10 mouse cellular contexts compared by ENCODE assay signal in genomic region chr19:48391551-48391950, GRCm38 (mm10).
A peak's percentile ranks its signal among the peaks of the same experiment; 100 is the strongest.
DNase-seq lines count a peak whose midpoint lies in the region; ATAC-seq and TF ChIP-seq lines count a peak whose summit lies in the region.
"Had no signal": no experiment of that assay in that cellular context is flagged by ENCODE, and none has a peak within 500 bp of the region (broad histone marks: within the 10 kb centered on the region; RNA-seq: fewer than 3 reads in every experiment).

No protein-coding gene starts in this region.

- H3K4me3 ChIP-seq in cerebellum, adult 2 months (replicated peaks; ENCODE audit: insufficient read depth, low read depth, low read length) = no peak overlapping the region
- H3K4me3 ChIP-seq in kidney, embryonic 15.5 days (replicated peaks) = no peak overlapping the region
- H3K4me3 ChIP-seq in forebrain, embryonic 14.5 days (ENCODE audit: low read depth, low read length) = no peak overlapping the region
- H3K4me3 ChIP-seq: liver, embryonic 13.5 days; myocyte had no signal

- WGBS in cerebellum, adult 2 months = 40% methylated on average over 1 of the region's 1 CpGs
- 59% methylated on average over 1 of the region's 1 CpGs for WGBS in kidney, embryonic 15.5 days
- WGBS in forebrain, embryonic 14.5 days = 37% methylated on average over 1 of the region's 1 CpGs

- TF ChIP-seq CTCF in cerebellum, adult 2 months (IDR thresholded peaks at IDR 0.05; ENCODE audit: borderline replicate concordance, insufficient read depth, low read depth, low read length) = no peak

- H3K27ac ChIP-seq in cerebellum, adult 2 months (ENCODE audit: insufficient read depth, low read length) = no peak overlapping the region
- H3K27ac ChIP-seq in kidney, embryonic 15.5 days = no peak overlapping the region
- H3K27ac ChIP-seq in forebrain, embryonic 14.5 days (ENCODE audit: low read depth, low read length) = no peak overlapping the region
- H3K27ac ChIP-seq: liver, embryonic 13.5 days had no signal

- no peak for ATAC-seq in kidney, embryonic 15.5 days (replicated peaks; ENCODE audit: low FRiP score)
- ATAC-seq in forebrain, embryonic 14.5 days = peak; percentile 50

- H3K9me3 ChIP-seq in kidney, embryonic 15.5 days (replicated peaks) = no peaks in the 10 kb centered on the region
- H3K9me3 ChIP-seq in forebrain, embryonic 14.5 days (replicated peaks; ENCODE audit: control insufficient read depth, low read length) = no peaks in the 10 kb centered on the region
- H3K9me3 ChIP-seq: liver, embryonic 13.5 days had no signal

- TF ChIP-seq POLR2A in cerebellum, adult 2 months (IDR thresholded peaks at IDR 0.05; ENCODE audit: borderline replicate concordance, insufficient read depth, low read length) = no peak

- peak; percentile 20 to 32 for DNase-seq in cerebellum, postnatal 14 days
- DNase-seq in cerebellum, adult 2 months = no peak
- peak; percentile 57 to 63 for DNase-seq in kidney, postnatal 4 days
- DNase-seq in forebrain, embryonic 14.5 days (ENCODE audit: low spot score) = peak; percentile 80
- DNase-seq in mesoderm, embryonic 11.5 days (ENCODE audit: low read depth, low spot score) = peak; percentile 4
- no peak for DNase-seq in urinary bladder, postnatal 25 days (ENCODE audit: low spot score)
- DNase-seq in thymus, adult 18-20 months = no peak
- DNase-seq: liver, embryonic 13.5 days had no signal

- no peak overlapping the region for H3K9ac ChIP-seq in kidney, embryonic 15.5 days
- H3K9ac ChIP-seq in forebrain, embryonic 14.5 days (ENCODE audit: low read length) = no peak overlapping the region
- H3K9ac ChIP-seq: liver, embryonic 13.5 days had no signal

- no peak overlapping the region for H3K4me2 ChIP-seq in kidney, embryonic 15.5 days
- no peak overlapping the region for H3K4me2 ChIP-seq in forebrain, embryonic 14.5 days (ENCODE audit: low read length)
- H3K4me2 ChIP-seq: liver, embryonic 13.5 days had no signal

- no peaks in the 10 kb centered on the region; the same call in 1 of the 2 replicates for H3K27me3 ChIP-seq in cerebellum, adult 2 months (ENCODE audit: control insufficient read depth, insufficient read depth, low read length)
- no peaks in the 10 kb centered on the region for H3K27me3 ChIP-seq in kidney, embryonic 15.5 days
- no peaks in the 10 kb centered on the region for H3K27me3 ChIP-seq in forebrain, embryonic 14.5 days (replicated peaks; ENCODE audit: control insufficient read depth, insufficient read depth, low read length)
- H3K27me3 ChIP-seq: liver, embryonic 13.5 days had no signal

- no peaks in the 10 kb centered on the region for H3K36me3 ChIP-seq in kidney, embryonic 15.5 days
- H3K36me3 ChIP-seq in forebrain, embryonic 14.5 days (ENCODE audit: control insufficient read depth, insufficient read depth, low read length) = no peaks in the 10 kb centered on the region
- H3K36me3 ChIP-seq: liver, embryonic 13.5 days had no signal

- no peaks in the 10 kb centered on the region for H3K4me1 ChIP-seq in cerebellum, adult 2 months (ENCODE audit: control insufficient read depth, insufficient read depth, low read length)
- no peaks in the 10 kb centered on the region for H3K4me1 ChIP-seq in kidney, embryonic 15.5 days
- H3K4me1 ChIP-seq in forebrain, embryonic 14.5 days (ENCODE audit: control insufficient read depth, insufficient read depth, low read length) = no peaks in the 10 kb centered on the region
- H3K4me1 ChIP-seq: liver, embryonic 13.5 days had no signal

Comparison
In these comparisons a context has a peak if more than half of its experiments do, and no peak if none do; other contexts are left out.
1. DNase-seq: peak in cerebellum, postnatal 14 days (2 of 2), kidney, postnatal 4 days (2 of 2), forebrain, embryonic 14.5 days (single experiment) and mesoderm, embryonic 11.5 days (single experiment); none in cerebellum, adult 2 months (0 of 2), urinary bladder, postnatal 25 days (single experiment) and thymus, adult 18-20 months (0 of 2).